ENCODE assay signal across 18 mouse cellular contexts in the genomic region with DNA sequence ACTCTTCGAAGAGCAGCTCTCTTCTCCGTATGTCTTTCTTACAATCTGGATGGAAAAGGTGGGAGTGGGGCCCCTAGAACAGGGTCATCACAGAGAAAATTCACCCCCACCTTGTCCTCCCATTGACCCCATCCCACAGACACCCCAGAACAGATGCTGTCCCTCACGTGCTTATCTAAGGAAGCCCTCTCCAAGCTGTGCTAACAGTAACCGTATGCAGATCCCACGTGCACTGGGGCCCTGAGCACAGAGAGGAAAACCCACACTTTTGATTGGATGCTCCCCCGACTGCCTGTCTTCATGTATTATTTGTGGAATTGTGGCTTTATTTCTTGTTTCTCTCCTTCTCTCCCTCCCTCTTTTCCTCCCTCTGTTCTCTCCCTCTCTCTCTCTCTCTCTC.
"Had no signal": no experiment of that assay in that cellular context is flagged by ENCODE, and none has a peak within 500 bp of the region (broad histone marks: within the 10 kb centered on the region; RNA-seq: fewer than 3 reads in every experiment).

No protein-coding gene starts in this region.

- H3K36me3 ChIP-seq: limb, embryonic 13.5 days; liver, embryonic 15.5 days; lung, embryonic 15.5 days; midbrain, embryonic 12.5 days; neural tube, embryonic 13.5 days had no signal

- H3K4me3 ChIP-seq: limb, embryonic 13.5 days; liver, embryonic 15.5 days; lung, embryonic 15.5 days; megakaryocyte, embryonic 14.5 days; midbrain, embryonic 12.5 days; neural tube, embryonic 13.5 days had no signal

- H3K4me2 ChIP-seq: limb, embryonic 13.5 days; liver, embryonic 11.5 days; liver, embryonic 15.5 days; lung, embryonic 15.5 days; midbrain, embryonic 12.5 days; neural tube, embryonic 13.5 days had no signal

- H3K4me1 ChIP-seq: liver, embryonic 15.5 days; megakaryocyte, embryonic 14.5 days had no signal

- H3K9ac ChIP-seq: limb, embryonic 13.5 days; liver, embryonic 15.5 days; lung, embryonic 15.5 days; midbrain, embryonic 12.5 days; neural tube, embryonic 13.5 days had no signal

- H3K27me3 ChIP-seq: limb, embryonic 13.5 days; liver, embryonic 15.5 days; lung, embryonic 15.5 days; megakaryocyte, embryonic 14.5 days; midbrain, embryonic 12.5 days; neural tube, embryonic 13.5 days had no signal

- H3K27ac ChIP-seq: kidney, postnatal 0 days; limb, embryonic 13.5 days; liver, embryonic 15.5 days; lung, embryonic 15.5 days; macrophage; midbrain, embryonic 12.5 days; neural tube, embryonic 13.5 days had no signal

- H3K9me3 ChIP-seq: limb, embryonic 13.5 days; lung, embryonic 15.5 days; midbrain, embryonic 12.5 days; neural tube, embryonic 13.5 days had no signal

- ATAC-seq: midbrain, embryonic 16.5 days had no signal

- DNase-seq: kidney, adult 9 months; kidney, postnatal 36 days; layer of hippocampus, adult 9-11 months; layer of hippocampus, postnatal 36 days; lung, postnatal 14 days; right cerebral cortex, postnatal 14 days; thymus, adult 18-20 months; thymus, postnatal 14 days had no signal
